Mouse (Mus musculus): Measurements from ENCODE around the gene Sik3. TPM values are rescaled to one million over a fixed set of nuclear protein-coding genes. Genes with fewer than 3 reads are reported as not detected.

The Sik3 gene
- total and polyA plus RNA-seq, 2 experiments from 2014 or later: 12.5 to 38.4 TPM

DNA sequence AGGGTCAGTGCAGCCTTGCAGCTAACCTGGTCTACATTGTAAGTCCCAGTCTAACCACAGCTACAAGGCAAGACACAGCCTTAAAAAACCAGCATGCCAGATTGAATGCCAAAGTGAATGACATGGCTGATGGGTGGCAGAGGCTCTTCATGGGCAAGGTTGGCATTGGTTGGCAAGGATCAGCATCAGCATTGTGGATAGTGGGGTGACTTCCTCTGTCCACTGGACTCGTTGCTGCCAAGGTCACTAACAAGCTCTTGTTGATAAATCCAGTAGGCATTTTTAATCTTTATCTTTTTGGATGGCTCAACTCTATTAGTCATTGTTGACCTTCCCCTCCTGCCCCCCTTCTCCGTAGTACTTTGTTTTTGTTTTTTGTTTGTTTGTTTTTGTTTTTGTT, 187.0 kb downstream of the Sik3 start:
- DNase-seq (ENCODE audit: low spot score): no peak
- no peaks in the 10 kb centered on the region for H3K9me3 ChIP-seq (ENCODE audit: low read length)
- H3K4me2 ChIP-seq (ENCODE audit: low read depth, low read length, poor library complexity, severe bottlenecking): no peak overlapping the region
- no peak overlapping the region for H3K27ac ChIP-seq (ENCODE audit: low read depth, low read length)
- no peak for ATAC-seq (ENCODE audit: low FRiP score)
- 98% methylated on average over 2 of the region's 2 CpGs for WGBS
- TF ChIP-seq CTCF (IDR thresholded peaks at IDR 0.05): no peak
- peaks cover 56% of the 10 kb centered on the region for H3K36me3 ChIP-seq (ENCODE audit: insufficient read depth, low read length)
- H3K4me1 ChIP-seq (ENCODE audit: insufficient read depth, low read length): no peaks in the 10 kb centered on the region
- no peak overlapping the region for H3K9ac ChIP-seq (replicated peaks; ENCODE audit: low read length, poor library complexity, severe bottlenecking)
- no peak overlapping the region for H3K4me3 ChIP-seq (ENCODE audit: low read depth, low read length)
- H3K27me3 ChIP-seq (ENCODE audit: insufficient read depth, low read length): no peaks in the 10 kb centered on the region

DNA sequence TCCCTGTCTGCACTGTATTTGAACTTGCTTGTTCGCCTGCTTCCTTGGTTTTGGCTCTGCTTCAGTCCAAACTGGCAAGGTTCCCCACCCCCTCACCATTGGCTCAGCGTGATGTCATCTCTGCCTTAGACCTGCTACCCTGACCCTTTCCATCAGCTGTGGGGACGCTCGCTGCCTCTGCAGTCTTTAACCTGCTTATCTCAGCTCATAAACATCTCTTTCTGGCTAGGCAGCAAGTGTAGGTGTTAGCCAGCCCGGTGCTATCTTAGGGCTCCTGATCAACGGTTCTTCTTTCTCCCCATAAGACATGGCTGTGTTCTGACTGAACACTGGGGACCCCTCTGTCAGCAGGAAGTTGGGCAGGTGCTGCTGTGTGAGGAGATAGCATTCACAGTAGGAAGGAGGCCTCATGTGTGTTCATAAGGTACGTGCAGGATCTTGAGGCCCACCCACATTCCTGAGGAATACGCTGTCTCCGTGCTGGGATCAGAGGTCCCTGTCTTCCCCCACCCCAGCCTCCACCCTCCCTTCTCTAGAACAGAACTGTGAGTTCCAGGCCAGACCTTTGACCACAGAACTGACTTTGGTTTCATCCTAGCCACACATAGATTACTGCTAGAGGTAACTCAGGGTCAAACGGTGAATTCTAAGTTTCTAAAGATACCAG, 194.3 kb downstream of the Sik3 start:
- H3K27me3 ChIP-seq (ENCODE audit: insufficient read depth, low read length): no peaks in the 10 kb centered on the region
- no peak for TF ChIP-seq CTCF (IDR thresholded peaks at IDR 0.05)
- no peak overlapping the region for H3K4me3 ChIP-seq (ENCODE audit: low read depth, low read length)
- no peaks in the 10 kb centered on the region for H3K4me1 ChIP-seq (ENCODE audit: insufficient read depth, low read length)
- no peak overlapping the region for H3K9ac ChIP-seq (replicated peaks; ENCODE audit: low read length, poor library complexity, severe bottlenecking)
- H3K4me2 ChIP-seq (ENCODE audit: low read depth, low read length, poor library complexity, severe bottlenecking): no peak overlapping the region
- WGBS: 89% methylated on average over 10 of the region's 10 CpGs
- ATAC-seq (ENCODE audit: low FRiP score): no peak
- DNase-seq (ENCODE audit: low spot score): no peak
- no peaks in the 10 kb centered on the region for H3K9me3 ChIP-seq (ENCODE audit: low read length)
- no peak overlapping the region for H3K27ac ChIP-seq (ENCODE audit: low read depth, low read length)
- H3K36me3 ChIP-seq (ENCODE audit: insufficient read depth, low read length): peaks cover 57% of the 10 kb centered on the region

DNA sequence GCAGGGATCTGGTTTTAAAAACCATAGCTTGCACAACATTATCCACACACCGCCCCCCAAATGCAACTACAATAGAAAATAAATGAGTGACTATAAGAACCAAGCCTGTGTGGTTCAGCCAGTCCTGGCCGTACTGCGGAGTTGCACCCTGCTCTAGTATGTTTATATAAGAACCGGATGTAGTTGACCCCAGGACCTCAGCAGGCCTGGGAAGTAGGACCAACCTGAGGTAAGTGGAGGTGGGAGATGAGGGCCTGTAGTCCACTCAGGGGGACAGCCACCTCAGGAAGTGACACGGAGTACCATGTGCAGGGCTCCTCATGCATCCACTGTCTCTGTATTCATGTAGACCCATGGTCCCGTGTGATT, 194.9 kb downstream of the Sik3 start:
- DNase-seq (ENCODE audit: low spot score): no peak
- 91% methylated on average over 6 of the region's 6 CpGs for WGBS
- peaks cover 62% of the 10 kb centered on the region for H3K36me3 ChIP-seq (ENCODE audit: insufficient read depth, low read length)

DNA sequence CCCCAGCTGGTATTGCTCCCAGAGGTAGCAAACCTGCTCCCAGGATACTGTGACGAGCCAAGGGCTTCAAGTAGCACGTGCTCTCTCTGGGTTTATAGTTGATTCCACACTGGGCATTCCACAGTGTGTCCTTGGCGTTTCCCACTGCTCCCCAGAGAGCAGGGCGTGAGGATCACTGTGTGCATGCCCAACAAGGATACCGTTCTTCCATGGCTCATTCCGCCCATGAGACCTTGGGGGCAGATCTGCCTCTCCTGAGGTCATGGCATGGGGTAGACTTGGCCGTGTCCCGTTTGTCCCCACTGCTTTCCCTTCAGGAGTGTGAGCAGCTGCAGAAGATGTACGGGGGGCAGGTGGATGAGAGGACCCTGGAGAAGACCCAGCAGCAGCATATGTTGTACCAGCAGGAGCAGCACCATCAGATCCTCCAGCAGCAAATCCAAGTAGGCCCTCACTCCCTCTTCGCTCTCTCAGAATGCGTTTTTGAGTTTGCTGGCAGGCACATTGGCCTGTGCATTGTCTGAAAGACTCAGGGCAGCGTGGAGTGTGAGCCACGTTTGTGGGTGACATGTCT, 195.9 kb downstream of the Sik3 start:
- Histone ChIP-seq H3K9ac (replicated peaks; ENCODE audit: low read length, poor library complexity, severe bottlenecking) (no peak overlapping the region), H3K4me2 (ENCODE audit: low read depth, low read length, poor library complexity, severe bottlenecking) (no peak overlapping the region), H3K4me3 (ENCODE audit: low read depth, low read length) (no peak overlapping the region), H3K27ac (ENCODE audit: low read depth, low read length) (no peak overlapping the region), H3K36me3 (ENCODE audit: insufficient read depth, low read length) (peaks cover 69% of the 10 kb centered on the region), H3K27me3 (ENCODE audit: insufficient read depth, low read length) (no peaks in the 10 kb centered on the region), H3K4me1 (ENCODE audit: insufficient read depth, low read length) (no peaks in the 10 kb centered on the region), H3K9me3 (ENCODE audit: low read length) (no peaks in the 10 kb centered on the region)
- no peak for TF ChIP-seq CTCF (IDR thresholded peaks at IDR 0.05)
- DNase-seq (ENCODE audit: low spot score) (no peak), ATAC-seq (ENCODE audit: low FRiP score) (no peak)
- 86% methylated on average over 13 of the region's 13 CpGs for WGBS

More for the DNA sequence above, 194.9 kb downstream of the Sik3 start:
- Histone ChIP-seq H3K9ac (replicated peaks; ENCODE audit: low read length, poor library complexity, severe bottlenecking) (no peak overlapping the region), H3K4me1 (ENCODE audit: insufficient read depth, low read length) (no peaks in the 10 kb centered on the region), H3K4me3 (ENCODE audit: low read depth, low read length) (no peak overlapping the region), H3K27ac (ENCODE audit: low read depth, low read length) (no peak overlapping the region), H3K4me2 (ENCODE audit: low read depth, low read length, poor library complexity, severe bottlenecking) (no peak overlapping the region), H3K9me3 (ENCODE audit: low read length) (no peaks in the 10 kb centered on the region), H3K27me3 (ENCODE audit: insufficient read depth, low read length) (no peaks in the 10 kb centered on the region)
- no peak for ATAC-seq (ENCODE audit: low FRiP score)
- no peak for TF ChIP-seq CTCF (IDR thresholded peaks at IDR 0.05)

DNA sequence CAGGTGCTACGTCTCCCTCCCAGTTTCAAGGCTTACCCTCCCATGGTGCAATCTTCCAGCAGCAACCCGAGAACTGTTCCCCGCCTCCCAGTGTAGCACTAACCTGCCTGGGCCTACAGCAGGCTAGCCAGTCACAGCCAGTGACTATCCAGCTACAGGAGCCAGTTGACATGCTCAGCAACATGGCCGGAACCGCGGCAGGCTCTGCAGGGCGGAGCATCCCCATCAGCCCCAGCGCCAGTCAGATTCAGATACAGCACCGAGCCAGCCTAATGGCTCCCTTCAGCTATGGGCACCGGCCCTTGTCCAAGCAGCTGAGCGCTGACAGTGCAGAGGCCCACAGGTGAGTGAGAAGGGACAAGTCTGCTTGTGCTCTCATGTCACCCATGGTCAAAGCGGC, 197.9 kb downstream of the Sik3 start:
- no peak overlapping the region for H3K27ac ChIP-seq (ENCODE audit: low read depth, low read length)
- peaks cover 67% of the 10 kb centered on the region for H3K36me3 ChIP-seq (ENCODE audit: insufficient read depth, low read length)
- DNase-seq (ENCODE audit: low spot score) (no peak), ATAC-seq (ENCODE audit: low FRiP score) (no peak)
- H3K4me1 ChIP-seq (ENCODE audit: insufficient read depth, low read length): no peaks in the 10 kb centered on the region
- no peaks in the 10 kb centered on the region for H3K27me3 ChIP-seq (ENCODE audit: insufficient read depth, low read length)
- WGBS: 93% methylated on average over 12 of the region's 12 CpGs
- H3K4me2 ChIP-seq (ENCODE audit: low read depth, low read length, poor library complexity, severe bottlenecking): no peak overlapping the region
- no peak overlapping the region for H3K4me3 ChIP-seq (ENCODE audit: low read depth, low read length)
- H3K9me3 ChIP-seq (ENCODE audit: low read length): no peaks in the 10 kb centered on the region
- TF ChIP-seq CTCF (IDR thresholded peaks at IDR 0.05): no peak
- no peak overlapping the region for H3K9ac ChIP-seq (replicated peaks; ENCODE audit: low read length, poor library complexity, severe bottlenecking)

DNA sequence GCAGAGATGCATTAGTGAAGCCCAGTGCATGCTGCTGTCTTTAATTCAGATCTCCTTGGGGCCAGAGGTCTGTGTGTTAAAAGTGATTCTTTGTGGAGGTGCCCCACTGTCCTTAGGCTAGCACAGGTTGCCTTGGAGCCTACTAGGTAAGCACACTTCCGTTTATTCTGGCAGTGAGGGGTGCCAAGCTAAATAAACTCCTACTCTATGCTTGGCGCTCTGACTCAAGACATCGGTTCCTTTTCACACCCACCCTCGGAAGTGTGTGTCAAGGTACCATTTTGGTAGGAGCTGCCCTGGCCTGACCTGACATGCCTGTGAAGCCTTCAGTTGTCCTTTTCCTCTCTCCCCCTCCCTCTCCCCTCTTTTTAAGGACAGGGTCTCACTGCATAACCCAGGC, 201.7 kb downstream of the Sik3 start:
- no peak for TF ChIP-seq CTCF (IDR thresholded peaks at IDR 0.05)

More for the DNA sequence above, 201.7 kb downstream of the Sik3 start:
- H3K4me2 ChIP-seq (ENCODE audit: low read depth, low read length, poor library complexity, severe bottlenecking): no peak overlapping the region
- H3K9me3 ChIP-seq (ENCODE audit: low read length): no peaks in the 10 kb centered on the region
- no peak overlapping the region for H3K9ac ChIP-seq (replicated peaks; ENCODE audit: low read length, poor library complexity, severe bottlenecking)
- H3K27ac ChIP-seq (ENCODE audit: low read depth, low read length): no peak overlapping the region
- H3K4me3 ChIP-seq (ENCODE audit: low read depth, low read length): no peak overlapping the region
- no peaks in the 10 kb centered on the region for H3K27me3 ChIP-seq (ENCODE audit: insufficient read depth, low read length)
- H3K36me3 ChIP-seq (ENCODE audit: insufficient read depth, low read length): peaks cover 39% of the 10 kb centered on the region
- DNase-seq (ENCODE audit: low spot score) (no peak), ATAC-seq (ENCODE audit: low FRiP score) (no peak)
- no peaks in the 10 kb centered on the region for H3K4me1 ChIP-seq (ENCODE audit: insufficient read depth, low read length)
- 89% methylated on average over 4 of the region's 4 CpGs for WGBS
